Mouse (Mus musculus) C2C12 (cell line): ENCODE results near the gene Plekhg5. TPM values are rescaled to one million over a fixed set of nuclear protein-coding genes. Genes with fewer than 3 reads are reported as not detected.

ENCODE experiments used
- H3K27me3 ChIP-seq: one replicate; pipeline ENCODE4 v1.6.1; 2011; ENCODE audit not compliant: control insufficient read depth, insufficient read depth, insufficient read length
- H3K36me3 ChIP-seq: one replicate; pipeline ENCODE4 v1.6.1; 2011; ENCODE audit not compliant: control insufficient read depth, insufficient read depth
- H3K4me3 ChIP-seq: one replicate; pipeline ENCODE4 v1.5.1; 2011; ENCODE audit warnings: mild to moderate bottlenecking, control low read depth; ENCODE audit not compliant: poor library complexity, insufficient read depth, severe bottlenecking
- H3K79me2 ChIP-seq: one replicate; pipeline ENCODE4 v1.6.1; 2011; ENCODE audit not compliant: control insufficient read depth, insufficient read depth
- H3K79me3 ChIP-seq: one replicate; pipeline ENCODE4 v1.6.1; 2011; ENCODE audit warnings: low read depth, control low read depth
- H3ac ChIP-seq: one replicate; pipeline ENCODE3; 2011; ENCODE audit warnings: low read depth; ENCODE audit not compliant: control insufficient read depth, insufficient read length
- CEBPB ChIP-seq: IDR thresholded peaks from one replicate; pipeline ENCODE4 v1.6.1; 2011; ENCODE audit warnings: low read depth, mild to moderate bottlenecking, control low read depth, moderate library complexity
- CTCF ChIP-seq: IDR thresholded peaks from one replicate; pipeline ENCODE4 v1.5.1; 2011; ENCODE audit not compliant: control insufficient read depth, insufficient read depth, insufficient read length
- FOSL1 ChIP-seq: IDR thresholded peaks from one replicate; pipeline ENCODE4 v1.8.0; 2011; ENCODE audit warnings: mild to moderate bottlenecking, low read length; ENCODE audit not compliant: poor library complexity, insufficient read depth, severe bottlenecking
- MAX ChIP-seq: IDR thresholded peaks from one replicate; pipeline ENCODE4 v1.6.1; 2011; ENCODE audit warnings: mild to moderate bottlenecking, control low read depth
- MYOD1 ChIP-seq: IDR thresholded peaks from one replicate; pipeline ENCODE4 v1.6.1; 2011; ENCODE audit warnings: low read depth; ENCODE audit not compliant: control insufficient read depth, insufficient read length
- MYOG ChIP-seq: IDR thresholded peaks from one replicate; pipeline ENCODE4 v1.6.1; 2011; ENCODE audit not compliant: control insufficient read depth, insufficient read length; ENCODE audit errors: extremely low read depth
- USF1 ChIP-seq: IDR thresholded peaks from one replicate; pipeline ENCODE4 v1.6.1; 2011; ENCODE audit warnings: low read depth, mild to moderate bottlenecking, control low read depth, moderate library complexity
- polyA plus RNA-seq: library from polyadenylated mRNA; unstranded; fragments of >200 nt; fragmentation: generic; extraction: Trizol; gene quantifications from one replicate; pipeline ENCODE4 v1.2.1, GENCODE M21; 2012; ENCODE audit warnings: missing spikeins

The Plekhg5 gene
- polyA plus RNA-seq, 1 experiment, result 17.5 TPM

GRCm38 (mm10) chr4:152086505-152087210 is 14.4 kb downstream of the Plekhg5 start:
- TF ChIP-seq CEBPB, result no peak
- TF ChIP-seq MAX, result no peak
- no peak for TF ChIP-seq MYOD1
- no peak for TF ChIP-seq CTCF
- TF ChIP-seq USF1, result no peak
- TF ChIP-seq FOSL1, result no peak
- no peak for TF ChIP-seq MYOG
- Histone ChIP-seq H3K27me3 (no peaks in the 10 kb centered on the region), H3K79me2 (peaks cover 11% of the 10 kb centered on the region), H3K4me3 (peak overlapping the region; percentile 42), H3ac (peak overlapping the region; percentile 75), H3K36me3 (no peaks in the 10 kb centered on the region), H3K79me3 (no peaks in the 10 kb centered on the region)

DNA sequence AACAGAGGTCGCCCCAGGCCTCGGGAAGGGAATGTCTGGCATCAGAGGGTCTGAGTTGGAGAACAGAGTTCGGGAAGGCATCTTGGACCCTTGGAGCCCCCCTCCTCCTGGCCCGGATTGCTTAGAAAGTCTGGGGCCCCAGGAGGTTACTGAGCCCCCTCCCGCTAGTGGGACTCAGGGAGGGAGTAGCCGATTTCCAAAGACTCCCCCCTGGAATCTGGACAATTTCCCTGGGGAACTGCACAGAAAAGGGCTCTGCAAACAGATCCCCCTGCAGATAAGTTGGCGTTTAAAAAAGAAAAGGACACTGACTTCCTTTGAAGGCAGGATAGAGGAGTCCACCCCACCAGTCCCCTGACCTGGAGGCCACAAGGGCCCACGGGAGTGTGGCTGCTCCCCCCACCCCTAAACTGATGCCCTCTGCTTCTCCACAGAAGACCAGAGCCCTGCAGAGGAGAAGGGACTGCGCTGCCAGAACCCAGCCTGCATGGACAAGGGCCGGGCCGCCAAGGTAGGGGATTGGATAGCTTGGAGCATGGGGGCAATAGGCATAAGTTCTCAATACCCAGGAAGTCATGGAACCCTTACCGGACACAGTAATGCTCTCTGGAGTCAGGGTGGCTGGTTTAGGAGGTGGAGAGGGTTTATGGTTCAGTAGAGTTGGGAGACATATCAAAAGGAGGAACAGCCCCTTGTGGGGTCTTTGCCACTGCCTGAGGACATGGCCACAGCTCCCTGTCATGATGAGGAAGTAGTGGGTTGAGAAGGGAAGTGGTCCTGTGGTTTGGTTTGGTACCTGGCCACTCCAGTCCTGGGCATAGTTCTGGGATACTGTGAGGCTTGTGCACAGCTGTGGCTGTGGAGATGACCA is 15.1 kb downstream of the Plekhg5 start:
- peak overlapping the region; percentile 42 for H3K4me3 ChIP-seq
- no peaks in the 10 kb centered on the region for H3K79me3 ChIP-seq
- peak overlapping the region; percentile 72 for H3ac ChIP-seq
- TF ChIP-seq MYOD1, result no peak
- TF ChIP-seq USF1, result no peak
- TF ChIP-seq CTCF, result no peak
- TF ChIP-seq MAX, result no peak
- no peak for TF ChIP-seq FOSL1
- TF ChIP-seq MYOG, result no peak
- TF ChIP-seq CEBPB, result no peak
- H3K36me3 ChIP-seq, result no peaks in the 10 kb centered on the region
- H3K27me3 ChIP-seq, result no peaks in the 10 kb centered on the region
- H3K79me2 ChIP-seq, result peaks cover 11% of the 10 kb centered on the region

DNA sequence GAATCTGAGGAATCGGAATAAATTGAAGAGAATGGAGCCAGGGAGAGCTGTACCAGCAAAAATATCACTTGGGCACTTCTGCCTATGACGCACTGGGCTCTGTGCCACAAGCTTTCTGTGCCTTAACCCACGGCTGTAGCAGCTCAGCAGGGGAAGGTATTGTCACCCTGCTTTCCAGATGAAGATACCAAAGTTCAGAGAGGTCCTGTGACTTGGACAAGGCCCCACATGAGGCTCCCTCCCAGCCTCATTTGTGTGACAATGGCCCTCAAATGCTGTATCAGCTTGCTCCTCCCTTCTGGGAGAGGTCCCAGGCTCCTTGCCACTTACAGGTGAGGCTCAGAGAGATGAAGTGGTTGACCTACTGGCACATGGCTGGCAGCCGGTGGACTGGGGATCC is 15.8 kb downstream of the Plekhg5 start:
- H3K27me3 ChIP-seq, result no peaks in the 10 kb centered on the region
- H3ac ChIP-seq, result no peak overlapping the region
- peaks cover 11% of the 10 kb centered on the region for H3K79me2 ChIP-seq
- no peaks in the 10 kb centered on the region for H3K79me3 ChIP-seq
- H3K36me3 ChIP-seq, result no peaks in the 10 kb centered on the region
- TF ChIP-seq FOSL1 (no peak), CEBPB (no peak), MAX (no peak), MYOG (no peak), MYOD1 (no peak), USF1 (no peak), CTCF (no peak)
- no peak overlapping the region for H3K4me3 ChIP-seq

GRCm38 (mm10) chr4:152088556-152089120 is 16.3 kb downstream of the Plekhg5 start:
- Histone ChIP-seq H3K27me3 (no peaks in the 10 kb centered on the region), H3K4me3 (no peak overlapping the region), H3K79me3 (no peaks in the 10 kb centered on the region), H3K79me2 (peaks cover 11% of the 10 kb centered on the region), H3K36me3 (no peaks in the 10 kb centered on the region), H3ac (no peak overlapping the region)
- TF ChIP-seq MYOD1 (no peak), CTCF (no peak), MYOG (no peak), USF1 (no peak), FOSL1 (no peak), CEBPB (no peak), MAX (no peak)

DNA sequence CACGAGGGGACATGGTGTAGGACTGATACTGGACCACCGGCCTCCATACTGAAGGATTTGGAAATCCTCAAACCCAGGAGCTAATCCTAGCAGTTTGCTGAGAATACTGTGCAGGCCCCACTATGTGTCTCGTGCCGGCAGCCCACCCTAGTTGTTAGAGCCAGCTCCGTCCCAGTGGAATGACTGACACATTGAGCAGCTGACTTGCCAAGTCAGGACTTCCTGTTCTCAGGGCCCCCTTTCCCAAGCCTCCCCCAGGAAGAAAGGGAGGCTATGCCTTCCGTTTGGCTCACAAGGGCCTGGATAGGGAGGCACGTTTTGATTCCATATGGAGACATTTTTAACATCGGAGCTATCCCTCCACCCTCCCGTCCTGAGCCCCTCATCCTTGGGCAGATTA is 17.9 kb downstream of the Plekhg5 start:
- H3K79me2 ChIP-seq, result peaks cover 15% of the 10 kb centered on the region
- no peak overlapping the region for H3ac ChIP-seq
- TF ChIP-seq CEBPB (no peak), FOSL1 (no peak), USF1 (no peak), CTCF (no peak), MYOG (no peak), MAX (no peak), MYOD1 (no peak)
- H3K27me3 ChIP-seq, result no peaks in the 10 kb centered on the region
- H3K79me3 ChIP-seq, result no peaks in the 10 kb centered on the region
- no peak overlapping the region for H3K4me3 ChIP-seq
- H3K36me3 ChIP-seq, result no peaks in the 10 kb centered on the region
